Mouse (Mus musculus): Measurements from ENCODE around the gene Lrrc71. TPM values are rescaled to one million over a fixed set of nuclear protein-coding genes. Genes with fewer than 3 reads are reported as not detected.

Gene Lrrc71
- polyA plus RNA-seq, 1 experiment from 2014 or later: 3.9 TPM

DNA sequence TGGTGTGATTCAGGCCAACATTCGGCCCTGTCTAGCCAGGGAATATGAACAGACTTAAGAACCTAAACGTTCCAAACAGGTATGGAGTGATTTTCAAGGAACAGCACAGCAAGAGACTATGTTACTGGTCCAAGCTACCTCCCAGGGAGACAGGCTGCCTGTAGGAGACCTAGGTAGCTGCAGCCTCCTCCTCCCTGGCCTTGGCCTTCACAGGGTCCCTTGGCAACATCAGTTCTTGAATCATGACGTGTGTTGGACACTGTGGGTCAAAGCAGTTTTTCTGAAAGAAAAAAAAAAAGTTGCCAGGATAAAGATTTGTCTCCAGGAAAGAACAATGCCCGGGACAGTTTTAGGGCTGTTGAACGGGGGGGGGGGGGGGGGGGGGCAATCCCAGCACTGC is 9.5 kb downstream of the Lrrc71 start:
- 67% methylated on average over 5 of the region's 5 CpGs for WGBS
- Histone ChIP-seq H3K27me3 (ENCODE audit: control insufficient read depth, insufficient read depth, low read depth, low read length) (no peaks in the 10 kb centered on the region), H3K4me1 (replicated peaks; ENCODE audit: control insufficient read depth, insufficient read depth, low read length) (no peaks in the 10 kb centered on the region), H3K4me2 (ENCODE audit: low read depth, low read length) (no peak overlapping the region), H3K4me3 (ENCODE audit: low read length) (no peak overlapping the region), H3K9ac (ENCODE audit: low read length) (no peak overlapping the region), H3K27ac (ENCODE audit: low read length) (no peak overlapping the region), H3K9me3 (ENCODE audit: control insufficient read depth, low read length) (no peaks in the 10 kb centered on the region), H3K36me3 (ENCODE audit: control insufficient read depth, insufficient read depth, low read length) (peaks cover 13% of the 10 kb centered on the region)
- no peak for ATAC-seq (ENCODE audit: low read depth)

DNA sequence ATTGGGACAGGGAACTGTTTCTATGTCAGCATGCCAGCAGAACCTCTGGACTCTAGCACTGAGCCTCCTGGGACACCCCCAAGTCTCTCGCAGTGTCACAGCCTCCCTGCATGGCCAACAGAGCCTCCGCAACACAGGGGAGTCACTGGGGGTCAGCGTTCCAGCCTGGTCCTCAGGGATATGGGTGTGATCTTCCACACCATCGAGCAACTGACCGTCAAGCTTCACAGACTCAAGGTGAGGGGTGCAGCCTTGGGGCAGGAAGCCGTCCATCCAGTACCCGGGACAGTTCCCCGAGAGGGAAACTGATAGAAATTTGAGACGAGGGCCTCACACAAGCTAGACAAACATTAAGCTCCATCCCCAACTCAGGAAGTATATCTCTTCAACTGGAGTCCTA is 13.1 kb downstream of the Lrrc71 start:
- no peak for ATAC-seq (ENCODE audit: low read depth)

DNA sequence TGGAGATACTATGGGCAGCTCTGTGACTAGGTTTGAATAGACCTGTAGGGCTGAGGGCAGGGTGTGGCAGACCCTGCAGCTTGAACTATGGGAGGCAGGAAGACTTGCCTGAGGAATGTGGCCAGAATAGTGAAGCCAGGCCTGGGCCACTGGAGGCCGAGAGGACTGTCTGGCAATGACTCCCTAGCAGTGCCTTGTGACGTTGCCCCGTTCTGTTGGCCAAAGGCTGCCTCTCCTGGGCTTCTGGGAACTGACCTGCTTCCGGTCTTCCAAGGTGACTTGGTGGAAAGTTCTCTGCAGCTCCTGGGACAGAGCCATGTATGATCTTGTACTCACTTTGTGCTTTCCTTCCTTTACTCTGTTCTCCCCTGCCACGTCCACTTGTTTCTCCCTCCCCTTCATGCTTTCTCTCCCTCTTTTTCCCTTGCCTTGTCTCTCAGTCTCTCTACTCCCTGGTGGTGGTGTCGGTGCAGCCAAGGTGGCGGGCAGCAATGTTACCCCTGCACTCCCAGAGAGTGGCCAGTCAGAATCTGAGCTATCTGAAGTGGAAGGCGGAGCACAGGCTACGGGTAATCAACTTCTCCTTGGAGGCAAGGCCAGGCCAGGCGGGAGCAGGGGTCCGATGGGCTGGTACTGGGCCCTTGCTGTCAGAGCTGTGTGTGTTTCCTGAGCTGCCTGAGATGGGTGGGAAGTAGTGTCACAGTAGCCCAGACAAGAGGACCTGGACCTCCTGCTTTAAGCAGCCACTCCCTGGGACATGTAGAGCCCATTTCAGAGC is 14.3 kb downstream of the Lrrc71 start:
- no peak overlapping the region for H3K9ac ChIP-seq (ENCODE audit: low read length)
- no peaks in the 10 kb centered on the region for H3K4me1 ChIP-seq (replicated peaks; ENCODE audit: control insufficient read depth, insufficient read depth, low read length)
- H3K9me3 ChIP-seq (ENCODE audit: control insufficient read depth, low read length): no peaks in the 10 kb centered on the region
- H3K4me2 ChIP-seq (ENCODE audit: low read depth, low read length): no peak overlapping the region
- 70% methylated on average over 11 of the region's 11 CpGs for WGBS
- no peak overlapping the region for H3K4me3 ChIP-seq (ENCODE audit: low read length)
- no peaks in the 10 kb centered on the region for H3K27me3 ChIP-seq (ENCODE audit: control insufficient read depth, insufficient read depth, low read depth, low read length)
- no peak overlapping the region for H3K27ac ChIP-seq (ENCODE audit: low read length)
- H3K36me3 ChIP-seq (ENCODE audit: control insufficient read depth, insufficient read depth, low read length): peaks cover 28% of the 10 kb centered on the region
- no peak for ATAC-seq (ENCODE audit: low read depth)

More for the DNA sequence above, 13.1 kb downstream of the Lrrc71 start:
- Histone ChIP-seq H3K9me3 (ENCODE audit: control insufficient read depth, low read length) (no peaks in the 10 kb centered on the region), H3K4me2 (ENCODE audit: low read depth, low read length) (no peak overlapping the region), H3K9ac (ENCODE audit: low read length) (no peak overlapping the region), H3K4me1 (replicated peaks; ENCODE audit: control insufficient read depth, insufficient read depth, low read length) (no peaks in the 10 kb centered on the region), H3K27ac (ENCODE audit: low read length) (no peak overlapping the region), H3K36me3 (ENCODE audit: control insufficient read depth, insufficient read depth, low read length) (peaks cover 23% of the 10 kb centered on the region), H3K4me3 (ENCODE audit: low read length) (no peak overlapping the region), H3K27me3 (ENCODE audit: control insufficient read depth, insufficient read depth, low read depth, low read length) (no peaks in the 10 kb centered on the region)
- 57% methylated on average over 9 of the region's 9 CpGs for WGBS

DNA sequence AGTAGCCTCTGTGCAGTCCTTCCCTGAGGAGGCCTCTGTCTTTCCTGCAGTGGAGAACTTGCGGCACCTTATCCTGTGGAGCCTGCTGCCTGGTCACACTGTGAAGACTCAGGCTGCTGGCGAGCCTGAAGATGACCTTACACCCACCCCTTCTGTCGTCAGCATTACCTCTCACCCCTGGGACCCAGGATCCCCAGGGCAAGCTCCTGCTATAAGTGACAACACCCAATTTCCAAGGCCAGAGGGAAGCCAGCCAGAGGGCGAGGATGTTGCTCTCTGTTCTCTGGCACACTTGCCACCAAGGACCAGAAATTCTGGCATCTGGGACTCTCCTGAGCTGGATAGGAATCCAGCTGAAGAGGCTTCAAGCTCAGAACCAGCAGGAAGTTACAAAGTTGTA is 15.3 kb downstream of the Lrrc71 start:
- Histone ChIP-seq H3K9me3 (ENCODE audit: control insufficient read depth, low read length) (no peaks in the 10 kb centered on the region), H3K4me1 (replicated peaks; ENCODE audit: control insufficient read depth, insufficient read depth, low read length) (no peaks in the 10 kb centered on the region), H3K9ac (ENCODE audit: low read length) (no peak overlapping the region), H3K4me3 (ENCODE audit: low read length) (no peak overlapping the region), H3K4me2 (ENCODE audit: low read depth, low read length) (no peak overlapping the region), H3K27me3 (ENCODE audit: control insufficient read depth, insufficient read depth, low read depth, low read length) (no peaks in the 10 kb centered on the region), H3K36me3 (ENCODE audit: control insufficient read depth, insufficient read depth, low read length) (peaks cover 34% of the 10 kb centered on the region), H3K27ac (ENCODE audit: low read length) (no peak overlapping the region)
- WGBS: 69% methylated on average over 4 of the region's 4 CpGs
- no peak for ATAC-seq (ENCODE audit: low read depth)

DNA sequence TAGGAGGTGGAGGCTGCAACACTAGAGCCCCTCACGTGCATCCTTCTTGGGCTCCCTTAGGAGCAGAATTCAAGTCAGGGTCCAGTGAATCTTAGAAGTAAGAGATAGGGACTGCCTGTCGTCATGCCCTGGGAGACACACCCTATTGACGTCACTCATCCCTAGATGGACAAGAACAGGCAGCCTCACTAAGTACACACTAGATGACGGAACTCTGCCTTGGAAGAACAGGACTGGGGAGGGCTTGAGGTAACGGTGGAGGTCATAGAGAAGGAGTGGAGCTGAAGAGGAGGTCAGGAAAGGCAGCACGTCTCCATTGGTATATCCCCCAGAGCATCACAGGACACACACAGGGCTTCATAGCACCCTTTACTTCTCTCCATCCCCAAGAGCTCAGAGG is 19.7 kb downstream of the Lrrc71 start:
- no peaks in the 10 kb centered on the region for H3K27me3 ChIP-seq (ENCODE audit: control insufficient read depth, insufficient read depth, low read depth, low read length)
- WGBS: 85% methylated on average over 6 of the region's 6 CpGs
- no peak overlapping the region for H3K4me3 ChIP-seq (ENCODE audit: low read length)
- no peak overlapping the region for H3K9ac ChIP-seq (ENCODE audit: low read length)
- no peak overlapping the region for H3K4me2 ChIP-seq (ENCODE audit: low read depth, low read length)
- no peaks in the 10 kb centered on the region for H3K9me3 ChIP-seq (ENCODE audit: control insufficient read depth, low read length)
- no peak overlapping the region for H3K27ac ChIP-seq (ENCODE audit: low read length)
- no peak for ATAC-seq (ENCODE audit: low read depth)
- H3K36me3 ChIP-seq (ENCODE audit: control insufficient read depth, insufficient read depth, low read length): peaks cover 41% of the 10 kb centered on the region
- H3K4me1 ChIP-seq (replicated peaks; ENCODE audit: control insufficient read depth, insufficient read depth, low read length): no peaks in the 10 kb centered on the region

GRCm38 (mm10) chr3:87726191-87726590 is 22.2 kb downstream of the Lrrc71 start:
- no peak for ATAC-seq (ENCODE audit: low read depth)
- WGBS: 94% methylated on average over 7 of the region's 7 CpGs

DNA sequence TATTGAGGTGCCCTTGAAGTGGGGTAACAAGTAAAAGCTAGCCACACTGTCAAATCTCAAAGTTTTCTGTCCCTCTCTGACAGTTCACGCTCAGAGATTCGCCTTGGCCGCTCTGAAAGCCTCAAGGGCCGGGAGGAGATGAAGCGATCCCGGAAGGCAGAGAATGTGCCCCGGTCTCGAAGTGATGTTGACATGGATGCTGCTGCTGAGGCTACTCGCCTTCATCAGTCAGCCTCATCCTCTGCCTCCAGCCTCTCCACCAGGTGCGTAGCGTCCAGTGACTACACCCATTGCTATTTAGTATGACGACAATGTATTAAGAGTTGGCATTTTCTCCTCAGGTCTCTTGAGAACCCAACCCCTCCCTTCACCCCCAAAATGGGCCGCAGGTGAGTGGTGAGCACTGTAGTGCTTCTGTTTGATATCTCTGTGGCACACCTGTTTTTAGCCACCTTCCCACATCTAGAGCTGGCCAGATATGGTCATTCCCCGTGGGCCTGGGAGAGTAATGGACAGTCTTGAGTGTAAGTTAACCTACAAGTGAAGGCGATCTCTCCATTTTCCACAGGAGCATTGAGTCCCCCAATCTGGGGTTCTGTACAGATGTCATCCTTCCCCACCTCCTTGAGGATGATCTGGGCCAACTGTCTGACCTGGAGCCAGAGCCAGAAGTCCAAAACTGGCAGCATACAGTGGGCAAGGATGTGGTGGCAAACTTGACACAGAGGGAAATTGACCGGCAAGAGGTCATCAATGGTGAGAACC is 22.8 kb downstream of the Lrrc71 start:
- Histone ChIP-seq H3K9ac (ENCODE audit: low read length) (no peak overlapping the region), H3K36me3 (ENCODE audit: control insufficient read depth, insufficient read depth, low read length) (peaks cover 41% of the 10 kb centered on the region), H3K27ac (ENCODE audit: low read length) (no peak overlapping the region), H3K4me1 (replicated peaks; ENCODE audit: control insufficient read depth, insufficient read depth, low read length) (no peaks in the 10 kb centered on the region), H3K4me3 (ENCODE audit: low read length) (no peak overlapping the region), H3K27me3 (ENCODE audit: control insufficient read depth, insufficient read depth, low read depth, low read length) (no peaks in the 10 kb centered on the region), H3K4me2 (ENCODE audit: low read depth, low read length) (no peak overlapping the region), H3K9me3 (ENCODE audit: control insufficient read depth, low read length) (no peaks in the 10 kb centered on the region)
- ATAC-seq (ENCODE audit: low read depth): no peak
- 93% methylated on average over 16 of the region's 16 CpGs for WGBS

More at GRCm38 (mm10) chr3:87726191-87726590, 22.2 kb downstream of the Lrrc71 start:
- Histone ChIP-seq H3K4me1 (replicated peaks; ENCODE audit: control insufficient read depth, insufficient read depth, low read length) (no peaks in the 10 kb centered on the region), H3K4me3 (ENCODE audit: low read length) (no peak overlapping the region), H3K27me3 (ENCODE audit: control insufficient read depth, insufficient read depth, low read depth, low read length) (no peaks in the 10 kb centered on the region), H3K27ac (ENCODE audit: low read length) (no peak overlapping the region), H3K9me3 (ENCODE audit: control insufficient read depth, low read length) (no peaks in the 10 kb centered on the region), H3K4me2 (ENCODE audit: low read depth, low read length) (no peak overlapping the region), H3K36me3 (ENCODE audit: control insufficient read depth, insufficient read depth, low read length) (peaks cover 44% of the 10 kb centered on the region), H3K9ac (ENCODE audit: low read length) (no peak overlapping the region)

- H3K4me3 ChIP-seq (ENCODE audit: low read length): no peak overlapping the region
- no peaks in the 10 kb centered on the region for H3K4me1 ChIP-seq (replicated peaks; ENCODE audit: control insufficient read depth, insufficient read depth, low read length)
- peaks cover 40% of the 10 kb centered on the region for H3K36me3 ChIP-seq (ENCODE audit: control insufficient read depth, insufficient read depth, low read length)
- no peaks in the 10 kb centered on the region for H3K9me3 ChIP-seq (ENCODE audit: control insufficient read depth, low read length)
- H3K27ac ChIP-seq (ENCODE audit: low read length): no peak overlapping the region
- H3K27me3 ChIP-seq (ENCODE audit: control insufficient read depth, insufficient read depth, low read depth, low read length): no peaks in the 10 kb centered on the region
- ATAC-seq (ENCODE audit: low read depth): no peak
- no peak overlapping the region for H3K4me2 ChIP-seq (ENCODE audit: low read depth, low read length)
- H3K9ac ChIP-seq (ENCODE audit: low read length): no peak overlapping the region
- WGBS: 48% methylated on average over 6 of the region's 6 CpGs
These were observed 23.9 kb downstream of the Lrrc71 start for GRCm38 (mm10) chr3:87724556-87724955.

DNA sequence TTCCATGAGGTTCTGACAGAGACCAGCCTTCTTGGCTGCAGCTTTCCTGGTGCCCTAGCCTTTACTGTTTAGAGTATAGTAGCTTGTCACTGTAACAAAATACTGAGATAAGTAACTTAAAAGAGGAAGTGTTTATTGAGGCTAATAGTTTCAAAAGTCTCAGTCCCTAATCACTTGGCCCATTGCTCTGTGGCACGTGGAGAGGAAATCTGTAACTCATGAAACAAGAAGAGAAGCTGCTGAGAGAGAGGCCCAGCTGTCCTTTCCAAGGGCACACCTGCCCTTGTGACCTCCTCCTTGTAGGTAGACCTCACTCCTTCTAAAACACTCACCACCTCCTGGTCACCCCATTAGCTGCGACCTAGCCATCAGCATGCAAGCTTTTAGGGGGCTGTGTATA is 29.9 kb downstream of the Lrrc71 start:
- WGBS: 55% methylated on average over 2 of the region's 2 CpGs
- Histone ChIP-seq H3K36me3 (ENCODE audit: control insufficient read depth, insufficient read depth, low read length) (peaks cover 29% of the 10 kb centered on the region), H3K27ac (ENCODE audit: low read length) (no peak overlapping the region), H3K27me3 (ENCODE audit: control insufficient read depth, insufficient read depth, low read depth, low read length) (no peaks in the 10 kb centered on the region), H3K4me2 (ENCODE audit: low read depth, low read length) (no peak overlapping the region), H3K4me3 (ENCODE audit: low read length) (no peak overlapping the region), H3K4me1 (replicated peaks; ENCODE audit: control insufficient read depth, insufficient read depth, low read length) (no peaks in the 10 kb centered on the region), H3K9ac (ENCODE audit: low read length) (no peak overlapping the region), H3K9me3 (ENCODE audit: control insufficient read depth, low read length) (no peaks in the 10 kb centered on the region)
- no peak for ATAC-seq (ENCODE audit: low read depth)
